Mouse (Mus musculus) kidney, embryonic 16.5 days (tissue): ENCODE data around the gene Chmp2a. TPM values are rescaled to one million over a fixed set of nuclear protein-coding genes. Genes with fewer than 3 reads are reported as not detected.
A peak's percentile ranks its signal among the peaks of the same experiment; 100 is the strongest.

ENCODE experiments used
- ATAC-seq: fragments of 200-750 bp; cut with Nextera tagmentation; 2 replicates; pipeline ENCODE4 v1.8.0; 2017; ENCODE audit warnings: moderate TSS enrichment; ENCODE audit not compliant: low FRiP score, low TSS enrichment
- H3K27ac ChIP-seq: fragments of 300-500 bp; sonication (generic); 2 replicates; pipeline ENCODE4 v1.5.1; 2014; ENCODE audit warnings: low read length
- H3K27me3 ChIP-seq: fragments of 300-500 bp; sonication (generic); 2 replicates; pipeline ENCODE4 v1.6.1; 2014; ENCODE audit warnings: low read length, control low read depth, mixed read lengths; ENCODE audit not compliant: insufficient read depth
- H3K36me3 ChIP-seq: fragments of 300-500 bp; sonication (generic); 2 replicates; pipeline ENCODE4 v1.6.1; 2014; ENCODE audit warnings: low read length, control low read depth, mixed read lengths; ENCODE audit not compliant: insufficient read depth
- H3K4me1 ChIP-seq: fragments of 300-500 bp; sonication (generic); 2 replicates; pipeline ENCODE4 v1.6.1; 2014; ENCODE audit warnings: low read length, control low read depth, mixed read lengths; ENCODE audit not compliant: insufficient read depth
- H3K4me2 ChIP-seq: fragments of 300-500 bp; sonication (generic); replicated peaks from 2 replicates; pipeline ENCODE4 v1.6.1; 2014; ENCODE audit warnings: low read depth, low read length
- H3K4me3 ChIP-seq: fragments of 300-500 bp; sonication (generic); 2 replicates; pipeline ENCODE4 v1.5.1; 2014; ENCODE audit warnings: mild to moderate bottlenecking, low read length
- H3K9ac ChIP-seq: fragments of 300-500 bp; sonication (generic); replicated peaks from 2 replicates; pipeline ENCODE4 v1.6.1; 2014; ENCODE audit warnings: low read length
- H3K9me3 ChIP-seq: fragments of 300-500 bp; sonication (generic); 2 replicates; pipeline ENCODE4 v1.6.1; 2016; ENCODE audit warnings: low read length, control low read depth
- WGBS: fragments of 180-500 bp; shearing (Covaris S2); extraction: QIAGEN DNeasy Blood & Tissue Kit; methylation state at CpG from one replicate; pipeline ENCODE4 v1.1.7; 2014; 5-methylcytosine and 5-hydroxymethylcytosine counted together
- polyA plus RNA-seq: library from polyadenylated mRNA; unstranded; fragments of >200 nt; fragmentation: Nextera tagmentation; extraction: Ambion mirVana; gene quantifications from 2 replicates; pipeline ENCODE4 v1.2.1, GENCODE M21; 2015

Chmp2a gene
- polyA plus RNA-seq, 1 experiment from 2014 or later: 162 TPM

GRCm38 (mm10) chr7:13037366-13037765, 2.8 kb upstream of the Chmp2a start:
- peak overlapping the region; percentile 85 for H3K4me3 ChIP-seq
- peak overlapping the region; percentile 99 for H3K9ac ChIP-seq
- H3K36me3 ChIP-seq: peaks cover 18% of the 10 kb centered on the region
- no peaks in the 10 kb centered on the region for H3K9me3 ChIP-seq
- H3K27me3 ChIP-seq: peaks cover 1% of the 10 kb centered on the region
- peak overlapping the region; percentile 100 for H3K27ac ChIP-seq
- WGBS: 0% methylated on average over 30 of the region's 33 CpGs
- peaks cover 40% of the 10 kb centered on the region for H3K4me1 ChIP-seq
- ATAC-seq: no peak; the same call in 1 of the 2 replicates
- peak overlapping the region; percentile 74 for H3K4me2 ChIP-seq

DNA sequence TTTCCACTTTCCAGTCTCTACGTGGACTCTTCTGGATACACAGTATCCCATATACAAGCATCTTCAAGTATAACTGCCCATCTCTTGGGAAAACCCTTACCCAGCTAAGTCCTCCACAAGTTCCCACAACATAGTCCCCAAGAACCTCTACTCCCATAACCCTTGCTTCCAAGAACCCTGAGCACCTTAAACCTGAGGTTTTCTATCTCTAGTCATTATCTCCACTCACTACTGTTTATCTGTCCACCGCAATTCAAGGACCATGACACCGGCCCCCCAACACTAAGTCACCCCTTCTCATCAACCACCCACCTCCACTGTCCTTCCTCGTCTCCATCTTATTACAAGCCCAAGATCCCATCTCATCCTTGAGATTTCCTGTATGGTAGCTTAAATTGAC, 2.2 kb upstream of the Chmp2a start:
- WGBS: 36% methylated on average over 4 of the region's 4 CpGs
- Histone ChIP-seq H3K36me3 (peaks cover 23% of the 10 kb centered on the region), H3K4me3 (peak overlapping the region; percentile 85), H3K27me3 (no peaks in the 10 kb centered on the region), H3K4me2 (peak overlapping the region; percentile 74), H3K4me1 (peaks cover 40% of the 10 kb centered on the region), H3K9me3 (no peaks in the 10 kb centered on the region), H3K27ac (peak overlapping the region; percentile 26; the same call in 1 of the 2 replicates), H3K9ac (peak overlapping the region; percentile 99)
- ATAC-seq: no peak

DNA sequence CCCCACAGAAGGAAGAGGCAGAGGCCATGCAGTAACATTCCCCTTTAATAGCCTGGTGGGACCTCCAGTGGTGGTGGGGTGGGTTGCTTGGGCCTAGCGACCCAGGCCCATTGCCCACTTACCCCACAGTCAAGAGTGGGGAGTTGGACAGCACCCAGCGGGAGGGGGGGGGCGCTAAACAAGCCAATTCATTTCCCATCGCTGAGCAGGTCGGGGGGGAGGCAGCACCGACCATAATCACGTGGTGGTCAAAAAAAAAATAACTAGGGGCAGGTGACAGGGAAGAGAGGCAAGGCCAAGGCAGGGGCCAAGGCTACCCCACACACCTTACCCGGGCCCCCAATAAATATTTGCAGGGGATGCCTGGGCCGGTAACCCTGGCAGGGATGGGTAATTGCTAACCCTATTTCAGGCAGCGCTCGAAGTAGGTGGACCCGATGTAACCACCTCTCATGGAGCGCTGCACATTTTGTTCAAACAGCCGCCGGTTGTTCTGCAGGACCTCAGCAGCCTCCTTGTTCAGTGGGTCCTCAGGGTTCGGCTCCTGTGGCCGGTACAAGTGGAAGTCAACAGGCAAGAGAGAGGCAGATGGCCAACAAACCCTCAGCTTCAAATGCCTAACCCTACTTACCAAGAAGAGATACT, 726 bp upstream of the Chmp2a start:
- WGBS: 82% methylated on average over 17 of the region's 17 CpGs
- H3K9ac ChIP-seq: peak overlapping the region; percentile 18; the same call in 1 of the 2 replicates
- 0 out of 2 replicates have a peak overlapping the region, but pooled peaks have one; percentile 86 for H3K4me2 ChIP-seq
- H3K4me3 ChIP-seq: no peak overlapping the region
- no peaks in the 10 kb centered on the region for H3K9me3 ChIP-seq
- no peaks in the 10 kb centered on the region for H3K27me3 ChIP-seq
- peaks cover 36% of the 10 kb centered on the region for H3K36me3 ChIP-seq
- no peak for ATAC-seq
- H3K27ac ChIP-seq: peak overlapping the region; percentile 95
- H3K4me1 ChIP-seq: peaks cover 40% of the 10 kb centered on the region

- Histone ChIP-seq H3K4me1 (peaks cover 31% of the 10 kb centered on the region), H3K4me2 (peak overlapping the region; percentile 86), H3K36me3 (peaks cover 54% of the 10 kb centered on the region), H3K27me3 (no peaks in the 10 kb centered on the region), H3K4me3 (peak overlapping the region; percentile 66), H3K9ac (peak overlapping the region; percentile 87), H3K9me3 (no peaks in the 10 kb centered on the region), H3K27ac (peak overlapping the region; percentile 95)
- 36% methylated on average over 13 of the region's 13 CpGs for WGBS
- ATAC-seq: no peak
These were observed 1.0 kb downstream of the Chmp2a start for GRCm38 (mm10) chr7:13033451-13034147.

DNA sequence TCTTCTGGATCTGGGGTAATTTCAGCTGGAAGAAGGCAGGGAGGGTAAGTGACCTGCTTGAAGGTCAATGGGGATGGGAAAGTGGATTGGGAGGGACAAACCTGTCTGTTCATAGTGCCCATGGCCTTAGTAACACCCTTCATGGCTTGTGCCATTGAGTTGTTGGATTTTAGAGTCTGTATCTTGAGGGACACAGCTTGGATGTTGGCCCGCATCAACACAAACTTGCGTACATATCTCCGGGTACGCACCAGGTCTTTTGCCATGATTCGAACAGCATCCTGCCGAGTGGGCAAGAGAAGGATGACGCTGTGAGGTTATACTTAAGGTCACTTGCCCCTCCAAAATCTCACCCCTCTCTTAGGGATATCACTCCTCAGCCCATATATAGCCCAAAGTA, 2.1 kb downstream of the Chmp2a start:
- ATAC-seq: no peak
- peaks cover 31% of the 10 kb centered on the region for H3K4me1 ChIP-seq
- no peaks in the 10 kb centered on the region for H3K27me3 ChIP-seq
- no peaks in the 10 kb centered on the region for H3K9me3 ChIP-seq
- H3K9ac ChIP-seq: no peak overlapping the region
- no peak overlapping the region for H3K4me3 ChIP-seq
- 87% methylated on average over 7 of the region's 7 CpGs for WGBS
- no peak overlapping the region for H3K27ac ChIP-seq
- H3K36me3 ChIP-seq: peaks cover 64% of the 10 kb centered on the region
- no peak overlapping the region for H3K4me2 ChIP-seq

DNA sequence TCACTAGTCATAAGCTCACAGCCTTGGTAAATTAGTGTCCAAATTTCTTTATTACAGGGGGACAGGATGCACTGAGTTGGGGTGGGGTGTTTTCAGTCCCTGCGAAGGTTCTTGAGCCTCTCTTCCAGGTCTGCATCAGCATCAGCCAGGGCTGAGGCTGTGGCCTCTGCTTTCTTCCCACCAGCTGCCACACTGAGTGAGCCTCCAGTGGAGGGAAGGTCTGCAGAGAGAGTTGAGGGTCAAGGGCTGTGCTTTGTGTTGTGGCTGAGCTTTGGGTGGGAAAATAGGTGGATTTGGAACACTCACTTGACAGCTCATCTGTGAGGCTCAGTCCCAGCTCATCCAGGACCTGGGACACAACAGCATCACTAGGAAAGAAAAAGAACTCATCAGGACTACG, 2.6 kb downstream of the Chmp2a start:
- Histone ChIP-seq H3K4me3 (no peak overlapping the region), H3K9me3 (no peaks in the 10 kb centered on the region), H3K27me3 (no peaks in the 10 kb centered on the region), H3K4me2 (no peak overlapping the region), H3K4me1 (peaks cover 31% of the 10 kb centered on the region), H3K9ac (no peak overlapping the region), H3K36me3 (peaks cover 70% of the 10 kb centered on the region), H3K27ac (no peak overlapping the region)
- no peak for ATAC-seq
- WGBS: 80% methylated on average over 2 of the region's 2 CpGs

DNA sequence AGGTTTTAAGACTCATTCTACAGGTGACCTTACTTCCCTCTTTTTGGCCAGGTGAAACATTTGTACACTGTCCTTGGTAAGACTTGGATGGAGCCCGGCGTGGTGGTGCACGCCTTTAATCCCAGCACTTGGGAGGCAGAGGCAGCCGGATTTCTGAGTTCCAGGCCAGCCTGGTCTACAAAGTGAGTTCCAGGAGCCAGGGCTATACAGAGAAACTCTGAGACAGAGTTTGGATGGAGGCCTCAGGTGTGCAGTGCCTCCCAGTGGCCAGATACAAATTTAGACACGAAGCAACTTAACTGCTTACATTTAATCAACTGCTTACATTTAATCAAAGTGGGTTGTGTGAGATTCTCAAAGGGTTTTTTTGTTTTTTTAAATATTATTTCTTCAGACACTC, 3.5 kb downstream of the Chmp2a start:
- ATAC-seq: no peak
- H3K4me2 ChIP-seq: no peak overlapping the region
- no peak overlapping the region for H3K27ac ChIP-seq
- 72% methylated on average over 5 of the region's 5 CpGs for WGBS
- H3K4me1 ChIP-seq: peaks cover 29% of the 10 kb centered on the region
- no peak overlapping the region for H3K4me3 ChIP-seq
- H3K36me3 ChIP-seq: peaks cover 78% of the 10 kb centered on the region
- H3K27me3 ChIP-seq: no peaks in the 10 kb centered on the region
- H3K9me3 ChIP-seq: no peaks in the 10 kb centered on the region
- H3K9ac ChIP-seq: no peak overlapping the region

DNA sequence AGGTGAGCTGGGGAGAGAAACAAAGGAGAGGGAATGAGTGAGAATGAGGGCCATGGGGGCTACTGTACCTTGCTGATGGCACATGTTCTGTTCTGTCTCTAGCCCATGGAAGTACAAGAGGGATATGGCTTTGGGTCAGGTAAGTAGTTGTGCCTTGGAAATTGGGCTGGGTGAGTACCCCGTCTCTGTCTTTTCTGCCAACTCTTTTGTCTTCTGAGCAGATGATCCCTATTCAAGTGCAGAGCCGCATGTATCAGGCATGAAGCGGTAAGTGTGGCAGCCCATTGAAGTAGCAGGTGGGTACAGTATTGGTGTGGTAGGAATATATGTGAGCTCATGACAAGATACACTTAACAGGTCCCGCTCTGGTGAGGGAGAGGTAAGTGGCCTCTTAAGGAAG, 5.6 kb downstream of the Chmp2a start:
- Histone ChIP-seq H3K4me2 (no peak overlapping the region), H3K27me3 (no peaks in the 10 kb centered on the region), H3K4me1 (peaks cover 25% of the 10 kb centered on the region), H3K4me3 (no peak overlapping the region), H3K36me3 (peaks cover 73% of the 10 kb centered on the region), H3K9me3 (no peaks in the 10 kb centered on the region), H3K9ac (no peak overlapping the region), H3K27ac (no peak overlapping the region)
- WGBS: 97% methylated on average over 4 of the region's 4 CpGs
- no peak for ATAC-seq

DNA sequence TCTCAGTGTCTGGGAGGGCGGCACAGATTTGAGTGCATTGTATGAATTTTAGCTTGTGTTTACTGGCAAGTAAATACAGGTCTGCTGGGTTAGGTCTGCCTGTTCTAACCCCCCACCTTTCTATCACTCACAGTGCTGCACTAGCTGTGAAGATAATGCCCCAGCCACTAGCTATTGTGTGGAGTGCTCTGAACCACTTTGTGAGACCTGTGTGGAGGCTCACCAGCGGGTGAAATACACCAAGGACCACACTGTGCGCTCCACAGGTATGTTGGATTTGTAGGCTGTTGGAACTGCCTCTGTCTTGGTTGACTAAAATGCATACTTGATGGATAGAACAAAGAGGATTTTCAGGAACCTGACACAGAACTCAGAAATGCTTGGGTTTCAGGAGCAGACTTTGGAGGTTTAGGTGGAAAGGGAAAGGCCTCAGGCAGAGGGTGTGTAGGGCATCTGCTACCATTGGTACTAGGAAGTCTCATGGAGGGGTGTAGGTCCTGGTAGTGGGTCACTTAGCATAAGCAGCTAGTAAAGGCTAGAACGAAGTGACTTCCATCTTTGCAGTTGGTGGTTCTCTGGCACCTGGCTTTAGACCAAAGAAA, 9.0 kb downstream of the Chmp2a start:
- Histone ChIP-seq H3K4me2 (peak overlapping the region; percentile 98), H3K27ac (peak overlapping the region; percentile 100; the same call in 1 of the 2 replicates), H3K27me3 (no peaks in the 10 kb centered on the region), H3K9ac (peak overlapping the region; percentile 98), H3K36me3 (peaks cover 52% of the 10 kb centered on the region), H3K4me1 (peaks cover 15% of the 10 kb centered on the region), H3K4me3 (peak overlapping the region; percentile 95), H3K9me3 (no peaks in the 10 kb centered on the region)
- 29% methylated on average over 4 of the region's 4 CpGs for WGBS
- no peak for ATAC-seq

DNA sequence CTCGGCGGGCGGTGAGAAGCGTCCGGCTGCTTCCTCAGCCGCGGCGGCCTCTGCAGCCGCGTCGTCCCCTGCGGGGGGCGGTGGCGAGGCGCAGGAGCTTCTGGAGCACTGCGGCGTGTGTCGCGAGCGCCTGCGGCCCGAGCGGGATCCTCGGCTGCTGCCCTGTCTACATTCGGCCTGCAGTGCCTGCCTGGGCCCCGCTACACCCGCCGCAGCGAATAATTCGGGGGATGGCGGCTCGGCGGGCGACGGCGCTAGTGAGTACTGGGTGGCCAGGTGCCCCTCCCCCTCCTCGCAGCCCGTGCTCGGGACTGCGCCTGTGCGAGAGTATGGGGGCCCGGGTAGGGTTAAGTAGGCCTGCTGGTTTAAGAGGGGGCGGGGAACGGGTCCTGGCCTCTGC, 9.8 kb downstream of the Chmp2a start:
- Histone ChIP-seq H3K27me3 (no peaks in the 10 kb centered on the region), H3K4me1 (peaks cover 15% of the 10 kb centered on the region), H3K9ac (peak overlapping the region; percentile 98), H3K9me3 (no peaks in the 10 kb centered on the region), H3K36me3 (peaks cover 44% of the 10 kb centered on the region), H3K4me3 (peak overlapping the region; percentile 95), H3K27ac (peak overlapping the region; percentile 100), H3K4me2 (peak overlapping the region; percentile 98)
- 0% methylated on average over 37 of the region's 44 CpGs for WGBS
- ATAC-seq: peak; percentile 62
